In genomic region chr10:31519420-31519819, GRCm38 (mm10) we compare ENCODE assay signal across 8 mouse cellular contexts.
A peak's percentile ranks its signal among the peaks of the same experiment; 100 is the strongest.
DNase-seq lines count a peak whose midpoint lies in the region; ATAC-seq and TF ChIP-seq lines count a peak whose summit lies in the region.

No protein-coding gene starts in this region.

- no peaks in the 10 kb centered on the region for H3K9me3 ChIP-seq in heart, postnatal 0 days (replicated peaks; ENCODE audit: control insufficient read depth, low read length)
- no peaks in the 10 kb centered on the region for H3K9me3 ChIP-seq in ES-Bruce4 (replicated peaks; ENCODE audit: control insufficient read depth, insufficient read depth, low read length, poor library complexity, severe bottlenecking)
- no peaks in the 10 kb centered on the region for H3K9me3 ChIP-seq in forebrain, embryonic 16.5 days (ENCODE audit: control insufficient read depth, low read length)

- 74% methylated on average over 1 of the region's 1 CpGs for WGBS in heart, postnatal 0 days
- 44% methylated on average over 1 of the region's 1 CpGs for WGBS in forebrain, embryonic 16.5 days

- no peak overlapping the region for H3K4me2 ChIP-seq in heart, postnatal 0 days (ENCODE audit: low read depth, low read length)
- no peak overlapping the region for H3K4me2 ChIP-seq in forebrain, embryonic 16.5 days (ENCODE audit: low read length)

- H3K4me3 ChIP-seq in heart, postnatal 0 days (ENCODE audit: low read depth, low read length): no peak overlapping the region
- H3K4me3 ChIP-seq in ES-Bruce4 (ENCODE audit: low read depth, low read length): no peak overlapping the region
- H3K4me3 ChIP-seq in forebrain, embryonic 16.5 days (replicated peaks; ENCODE audit: low read length): no peak overlapping the region

- no peaks in the 10 kb centered on the region for H3K4me1 ChIP-seq in heart, postnatal 0 days (ENCODE audit: control insufficient read depth, insufficient read depth)
- H3K4me1 ChIP-seq in ES-Bruce4 (ENCODE audit: control insufficient read depth, insufficient read depth, low read length): no peaks in the 10 kb centered on the region
- H3K4me1 ChIP-seq in forebrain, embryonic 16.5 days (replicated peaks; ENCODE audit: control insufficient read depth, insufficient read depth, low read length): peaks cover 6% of the 10 kb centered on the region

- H3K27ac ChIP-seq in heart, postnatal 0 days (ENCODE audit: low read depth): no peak overlapping the region
- H3K27ac ChIP-seq in ES-Bruce4 (ENCODE audit: insufficient read depth, low read length): no peak overlapping the region
- no peak overlapping the region for H3K27ac ChIP-seq in forebrain, embryonic 16.5 days (ENCODE audit: low read length)

- DNase-seq in heart, postnatal 0 days (ENCODE audit: low spot score): no peak
- no peak for DNase-seq in heart, adult 9 months (ENCODE audit: low spot score in 2 of 2)
- DNase-seq in adrenal gland, adult 8-10 months: peak; percentile 23
- peak; percentile 20 for DNase-seq in lung, postnatal 14 days
- no peak for DNase-seq in layer of hippocampus, postnatal 14 days (ENCODE audit: low spot score in 2 of 2)

- no peaks in the 10 kb centered on the region for H3K36me3 ChIP-seq in heart, postnatal 0 days (replicated peaks; ENCODE audit: control insufficient read depth, insufficient read depth, low read length)
- H3K36me3 ChIP-seq in ES-Bruce4 (ENCODE audit: control insufficient read depth, insufficient read depth, low read length, poor library complexity, severe bottlenecking): no peaks in the 10 kb centered on the region
- H3K36me3 ChIP-seq in forebrain, embryonic 16.5 days (ENCODE audit: control insufficient read depth, insufficient read depth): no peaks in the 10 kb centered on the region

- TF ChIP-seq CTCF in heart, postnatal 0 days (IDR thresholded peaks at IDR 0.05; ENCODE audit: low read depth): peak; percentile 47
- TF ChIP-seq CTCF in ES-Bruce4 (IDR thresholded peaks at IDR 0.05; ENCODE audit: low read depth, low read length): peak; percentile 50

- no peak for TF ChIP-seq EP300 in heart, postnatal 0 days (IDR thresholded peaks at IDR 0.05; ENCODE audit: low read depth)
- TF ChIP-seq EP300 in ES-Bruce4 (IDR thresholded peaks at IDR 0.05; ENCODE audit: insufficient read depth, low read depth, low read length): no peak

- no peak for TF ChIP-seq POLR2A in ES-Bruce4 (IDR thresholded peaks at IDR 0.05; ENCODE audit: insufficient read depth, low read length)

- ATAC-seq in heart, postnatal 0 days (ENCODE audit: insufficient read depth, low read depth): no peak; the same call in 1 of the 2 replicates
- ATAC-seq in forebrain, embryonic 16.5 days: no peak
- no peak for ATAC-seq in erythroid progenitor cell, adult 5-6 weeks (replicated peaks; ENCODE audit: low FRiP score, poor library complexity, severe bottlenecking)

- no peak overlapping the region for H3K9ac ChIP-seq in heart, postnatal 0 days (replicated peaks; ENCODE audit: low read depth, low read length)
- H3K9ac ChIP-seq in ES-Bruce4 (ENCODE audit: low read depth, poor library complexity, severe bottlenecking): no peak overlapping the region
- no peak overlapping the region for H3K9ac ChIP-seq in forebrain, embryonic 16.5 days (replicated peaks; ENCODE audit: low read depth, low read length)

- H3K27me3 ChIP-seq in heart, postnatal 0 days (ENCODE audit: control insufficient read depth, insufficient read depth, low read length): no peaks in the 10 kb centered on the region
- H3K27me3 ChIP-seq in ES-Bruce4 (ENCODE audit: control insufficient read depth, insufficient read depth, low read length, poor library complexity, severe bottlenecking): no peaks in the 10 kb centered on the region
- H3K27me3 ChIP-seq in forebrain, embryonic 16.5 days (replicated peaks; ENCODE audit: control insufficient read depth, insufficient read depth, low read length): no peaks in the 10 kb centered on the region

Comparison
In these comparisons a context has a peak if more than half of its experiments do, and no peak if none do; other contexts are left out.
1. DNase-seq: peak in adrenal gland, adult 8-10 months (single experiment) and lung, postnatal 14 days (single experiment); none in heart, postnatal 0 days (single experiment), heart, adult 9 months (0 of 2) and layer of hippocampus, postnatal 14 days (0 of 2).